Mouse (Mus musculus) kidney, adult 2 months (tissue): ENCODE measurements around the gene Adam8.

ENCODE experiments used
- CTCF ChIP-seq: fragments of 200-500 bp; conservative IDR thresholded peaks from 2 replicates; pipeline ENCODE4 v1.5.1; 2011; ENCODE audit warnings: low read depth, mild to moderate bottlenecking, control low read depth, low read length, moderate library complexity, mixed read lengths; ENCODE audit not compliant: insufficient read depth, insufficient read length
- POLR2A ChIP-seq: fragments of 200-500 bp; IDR thresholded peaks from one replicate; pipeline ENCODE4 v1.6.1; 2011; ENCODE audit warnings: low read depth, low read length, control low read depth

DNA sequence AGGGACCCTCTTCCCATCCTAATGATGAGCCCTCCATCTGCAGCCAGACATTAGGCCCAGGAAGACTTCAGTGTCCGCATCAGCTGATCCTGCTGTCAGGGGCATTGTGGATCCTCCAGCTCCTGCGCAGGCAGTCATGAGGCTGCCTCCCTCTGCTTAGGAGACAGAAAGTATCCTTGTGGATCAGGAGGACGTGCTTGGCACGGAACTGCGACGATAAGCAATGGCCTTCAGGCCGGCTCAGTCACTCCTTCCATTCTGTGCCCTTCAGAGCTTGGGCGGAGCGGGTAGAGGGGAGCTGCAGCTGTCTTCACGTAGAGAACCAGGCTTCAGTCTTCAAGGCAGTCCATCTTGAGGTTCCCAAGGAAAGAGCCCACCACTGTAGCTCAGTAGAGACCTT, 31.2 kb downstream of the Adam8 start:
- TF ChIP-seq POLR2A = no peak
- no peak for TF ChIP-seq CTCF
